Mouse (Mus musculus): ENCODE data around the gene Neu2. TPM values are rescaled to one million over a fixed set of nuclear protein-coding genes. Genes with fewer than 3 reads are reported as not detected.

Neu2 gene
- polyA plus RNA-seq, 1 experiment from 2014 or later: not detected

DNA sequence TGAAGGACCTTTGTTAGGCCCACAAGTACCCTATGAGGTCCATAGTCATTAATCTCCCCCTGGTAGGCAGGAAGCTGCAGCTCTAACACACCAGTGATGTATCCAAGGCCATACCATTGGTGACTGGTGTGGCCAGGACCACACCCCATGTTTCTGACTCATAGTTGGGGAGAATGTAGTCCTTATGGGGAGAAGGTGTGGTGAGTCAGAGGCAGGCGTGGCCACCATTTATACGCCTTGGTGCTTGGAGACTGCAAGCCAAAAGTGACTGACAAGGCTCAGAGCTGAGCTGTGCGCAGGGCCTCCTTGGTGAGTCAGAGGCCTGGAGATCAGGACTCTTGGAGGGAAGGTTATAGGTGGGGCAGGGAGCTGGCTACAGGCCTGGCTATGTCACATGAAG is 41.3 kb downstream of the Neu2 start:
- Histone ChIP-seq H3K4me1 (no peaks in the 10 kb centered on the region), H3K9ac (no peak overlapping the region), H3K27me3 (no peaks in the 10 kb centered on the region), H3K4me3 (no peak overlapping the region), H3K36me3 (no peaks in the 10 kb centered on the region), H3K4me2 (no peak overlapping the region), H3K9me3 (no peaks in the 10 kb centered on the region), H3K27ac (no peak overlapping the region)
- 81% methylated on average over 3 of the region's 3 CpGs for WGBS
- no peak for ATAC-seq (ENCODE audit: insufficient number of reproducible peaks, low FRiP score, low TSS enrichment, low read depth)

DNA sequence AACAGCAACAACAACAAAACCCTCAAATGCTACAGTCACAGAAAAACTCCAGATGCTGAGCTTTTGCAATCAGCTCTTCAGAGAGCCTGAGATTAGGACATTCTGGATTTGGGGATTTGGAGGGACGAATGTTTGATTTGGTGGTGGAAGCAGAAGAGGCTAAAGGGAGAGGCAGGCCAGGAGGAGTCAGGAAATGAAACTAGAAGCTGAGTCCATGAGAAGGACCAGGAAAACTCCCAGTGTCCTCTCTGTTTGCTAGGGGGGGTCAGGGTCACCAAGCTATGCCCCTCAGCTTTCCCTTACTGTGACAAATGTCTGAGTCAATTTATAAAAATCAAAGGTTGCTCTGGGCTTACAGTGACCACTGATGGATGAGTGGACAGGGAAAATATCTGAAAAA is 43.9 kb downstream of the Neu2 start:
- no peak overlapping the region for H3K27ac ChIP-seq
- H3K4me2 ChIP-seq: no peak overlapping the region
- H3K9ac ChIP-seq: no peak overlapping the region
- no peaks in the 10 kb centered on the region for H3K9me3 ChIP-seq
- no peak overlapping the region for H3K4me3 ChIP-seq
- no peak for ATAC-seq (ENCODE audit: insufficient number of reproducible peaks, low FRiP score, low TSS enrichment, low read depth)
- no peaks in the 10 kb centered on the region for H3K4me1 ChIP-seq
- no peaks in the 10 kb centered on the region for H3K36me3 ChIP-seq
- H3K27me3 ChIP-seq: no peaks in the 10 kb centered on the region
- 84% methylated on average over 1 of the region's 1 CpGs for WGBS

DNA sequence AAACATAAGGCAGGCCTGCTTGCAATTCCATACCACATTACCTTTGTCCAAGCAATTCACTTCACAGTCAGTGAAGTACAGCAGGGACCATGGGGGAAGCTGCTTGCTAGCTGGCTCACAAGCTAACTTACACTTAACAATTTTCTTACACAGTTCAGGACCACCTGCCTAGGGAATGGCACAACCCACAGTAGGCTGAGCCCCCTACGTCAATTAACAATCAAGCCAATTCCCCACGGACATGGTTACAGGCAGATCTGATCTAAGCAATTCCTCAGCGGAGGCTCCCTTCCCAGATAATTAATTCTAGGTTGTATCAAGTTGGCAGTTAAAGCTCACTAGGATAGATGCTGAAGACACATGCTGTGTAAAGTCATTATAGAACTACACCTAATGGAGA is 53.3 kb downstream of the Neu2 start:
- no peak for ATAC-seq (ENCODE audit: insufficient number of reproducible peaks, low FRiP score, low TSS enrichment, low read depth)
- H3K9ac ChIP-seq: no peak overlapping the region
- H3K4me1 ChIP-seq: no peaks in the 10 kb centered on the region
- H3K36me3 ChIP-seq: no peaks in the 10 kb centered on the region
- no peak overlapping the region for H3K27ac ChIP-seq
- no peak overlapping the region for H3K4me3 ChIP-seq
- H3K9me3 ChIP-seq: no peaks in the 10 kb centered on the region
- no peak overlapping the region for H3K4me2 ChIP-seq
- WGBS: 67% methylated on average over 3 of the region's 3 CpGs
- H3K27me3 ChIP-seq: 0 out of 2 replicates have a peak, but pooled peaks cover 4% of the 10 kb centered on the region

DNA sequence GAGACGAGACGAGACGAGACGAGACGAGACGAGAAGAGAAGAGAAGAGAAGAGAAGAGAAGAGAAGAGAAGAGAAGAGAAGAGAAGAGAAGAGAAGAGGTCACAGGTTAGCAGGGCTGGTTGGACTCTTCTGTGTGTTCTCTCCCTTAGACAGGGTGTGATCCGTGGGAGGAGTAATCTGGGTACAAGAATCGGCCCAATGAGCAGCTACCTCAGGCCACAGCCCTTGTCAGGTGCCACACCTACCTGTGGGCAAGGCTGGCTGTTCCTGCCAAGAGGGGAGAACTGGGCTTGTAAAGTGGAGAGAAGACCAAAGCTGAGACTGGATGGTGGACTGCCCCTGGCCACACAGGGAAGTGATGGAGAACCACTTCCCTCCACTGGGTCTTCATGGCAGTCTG is 56.1 kb downstream of the Neu2 start:
- Histone ChIP-seq H3K36me3 (no peaks in the 10 kb centered on the region), H3K9ac (no peak overlapping the region), H3K4me1 (no peaks in the 10 kb centered on the region), H3K27me3 (0 out of 2 replicates have a peak, but pooled peaks cover 4% of the 10 kb centered on the region), H3K4me2 (no peak overlapping the region), H3K4me3 (no peak overlapping the region), H3K9me3 (no peaks in the 10 kb centered on the region), H3K27ac (no peak overlapping the region)
- ATAC-seq (ENCODE audit: insufficient number of reproducible peaks, low FRiP score, low TSS enrichment, low read depth): no peak
- WGBS: 84% methylated on average over 8 of the region's 8 CpGs

DNA sequence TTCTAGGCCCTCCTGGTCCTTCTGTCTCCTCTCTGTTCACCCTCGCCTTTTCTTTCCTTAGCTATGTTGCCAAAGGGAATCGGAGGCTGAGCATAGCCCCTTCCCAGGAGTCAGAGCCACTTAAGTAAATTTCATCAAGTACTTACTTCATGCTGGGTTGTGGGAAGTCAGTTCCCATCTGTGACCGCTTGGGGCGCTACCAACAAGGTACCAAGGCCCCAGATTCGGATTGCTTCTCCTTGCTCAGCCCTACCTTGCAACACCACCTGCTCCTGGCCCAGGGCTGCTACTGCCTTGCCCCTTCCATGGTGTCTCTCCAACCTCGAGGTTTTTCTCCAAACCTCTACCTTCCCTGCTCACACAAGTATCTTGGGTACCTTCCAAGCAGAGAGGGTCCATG is 58.7 kb downstream of the Neu2 start:
- 0 out of 2 replicates have a peak, but pooled peaks cover 4% of the 10 kb centered on the region for H3K27me3 ChIP-seq
- H3K9me3 ChIP-seq: no peaks in the 10 kb centered on the region
- H3K4me2 ChIP-seq: no peak overlapping the region
- no peak overlapping the region for H3K4me3 ChIP-seq
- H3K9ac ChIP-seq: no peak overlapping the region
- no peak overlapping the region for H3K27ac ChIP-seq
- WGBS: 35% methylated on average over 6 of the region's 6 CpGs
- H3K36me3 ChIP-seq: no peaks in the 10 kb centered on the region
- no peaks in the 10 kb centered on the region for H3K4me1 ChIP-seq
- no peak for ATAC-seq (ENCODE audit: insufficient number of reproducible peaks, low FRiP score, low TSS enrichment, low read depth)

DNA sequence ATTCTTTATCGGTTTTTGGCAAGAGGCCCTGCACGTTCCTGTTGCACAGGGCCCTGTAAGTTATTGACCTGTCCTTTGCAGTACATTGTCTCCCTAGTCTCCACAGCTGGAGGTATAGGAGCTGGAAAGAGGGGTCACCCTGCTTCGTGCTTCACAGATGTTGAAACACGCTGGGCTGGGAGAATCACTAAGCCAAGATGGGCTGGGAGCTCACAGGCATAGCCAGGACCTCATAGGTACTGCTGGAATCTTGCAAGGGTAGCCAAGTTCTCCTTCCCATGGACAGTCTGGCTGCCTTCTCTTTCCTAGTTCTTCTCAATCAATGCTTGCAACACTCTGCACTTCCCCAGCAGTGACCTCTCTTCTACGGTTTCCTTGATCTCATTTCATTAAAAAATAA is 63.6 kb downstream of the Neu2 start:
- Histone ChIP-seq H3K9ac (no peak overlapping the region), H3K27ac (no peak overlapping the region), H3K27me3 (no peaks in the 10 kb centered on the region), H3K36me3 (no peaks in the 10 kb centered on the region), H3K9me3 (no peaks in the 10 kb centered on the region), H3K4me2 (no peak overlapping the region), H3K4me3 (no peak overlapping the region), H3K4me1 (peaks cover 18% of the 10 kb centered on the region)
- 71% methylated on average over 5 of the region's 5 CpGs for WGBS
- ATAC-seq (ENCODE audit: insufficient number of reproducible peaks, low FRiP score, low TSS enrichment, low read depth): no peak

DNA sequence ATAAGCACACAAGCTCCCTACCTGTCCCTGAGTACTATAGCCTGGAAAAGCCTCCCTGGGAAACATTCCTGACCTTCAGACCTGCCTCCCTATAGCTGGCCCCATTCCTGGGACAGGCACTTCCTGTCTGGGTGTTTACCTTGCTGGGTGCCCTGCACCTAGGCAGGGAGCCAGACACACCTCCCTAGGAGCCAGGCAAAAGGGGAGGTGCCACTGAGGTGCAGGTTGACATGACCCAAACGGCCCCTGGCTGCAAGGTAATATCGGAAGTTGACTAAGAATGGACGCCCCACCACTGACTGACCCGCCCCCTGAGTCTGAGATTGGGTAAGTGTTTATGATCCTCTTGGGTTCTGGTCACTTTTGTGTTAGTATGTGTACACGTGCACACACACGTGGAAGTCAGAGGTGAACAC is 64.1 kb downstream of the Neu2 start, which contains the start of gene Ngef:
Gene Ngef (minus strand): TSS at position 71 of the 416 bp plus-strand sequence.
- Histone ChIP-seq H3K4me2 (no peak within 1 kb of the TSS), H3K27me3 (no peaks in the 10 kb centered on the region), H3K4me3 (no peak within 1 kb of the TSS), H3K27ac (no peak within 1 kb of the TSS), H3K9ac (no peak within 1 kb of the TSS), H3K4me1 (peaks cover 18% of the 10 kb centered on the region), H3K9me3 (no peaks in the 10 kb centered on the region), H3K36me3 (no peaks in the 10 kb centered on the region)
- no peak for ATAC-seq (ENCODE audit: insufficient number of reproducible peaks, low FRiP score, low TSS enrichment, low read depth)
- 56% methylated on average over 6 of the region's 6 CpGs for WGBS

DNA sequence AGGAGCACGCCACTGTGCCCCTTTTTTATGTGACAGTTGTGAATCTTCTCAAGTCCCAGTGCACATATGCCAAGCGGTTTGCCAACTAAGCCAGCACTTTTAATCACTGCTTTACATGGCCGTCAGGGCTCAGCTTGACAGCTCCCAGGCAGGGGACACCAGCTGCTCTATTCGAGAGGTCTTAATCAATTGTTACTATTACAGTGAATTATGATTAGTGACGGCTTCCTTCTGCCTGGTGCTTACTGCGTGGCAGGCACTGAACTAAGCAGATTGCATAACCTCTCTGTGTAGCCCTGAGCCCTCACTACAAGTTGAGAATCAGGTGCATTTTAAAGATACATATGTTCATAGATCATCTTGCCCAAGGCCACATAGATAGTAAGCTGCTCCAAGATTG is 64.7 kb downstream of the Neu2 start:
- 48% methylated on average over 6 of the region's 6 CpGs for WGBS
- Histone ChIP-seq H3K9me3 (no peaks in the 10 kb centered on the region), H3K9ac (no peak overlapping the region), H3K36me3 (no peaks in the 10 kb centered on the region), H3K27me3 (no peaks in the 10 kb centered on the region), H3K4me1 (peaks cover 18% of the 10 kb centered on the region), H3K4me3 (no peak overlapping the region), H3K27ac (no peak overlapping the region), H3K4me2 (no peak overlapping the region)
- ATAC-seq (ENCODE audit: insufficient number of reproducible peaks, low FRiP score, low TSS enrichment, low read depth): no peak

DNA sequence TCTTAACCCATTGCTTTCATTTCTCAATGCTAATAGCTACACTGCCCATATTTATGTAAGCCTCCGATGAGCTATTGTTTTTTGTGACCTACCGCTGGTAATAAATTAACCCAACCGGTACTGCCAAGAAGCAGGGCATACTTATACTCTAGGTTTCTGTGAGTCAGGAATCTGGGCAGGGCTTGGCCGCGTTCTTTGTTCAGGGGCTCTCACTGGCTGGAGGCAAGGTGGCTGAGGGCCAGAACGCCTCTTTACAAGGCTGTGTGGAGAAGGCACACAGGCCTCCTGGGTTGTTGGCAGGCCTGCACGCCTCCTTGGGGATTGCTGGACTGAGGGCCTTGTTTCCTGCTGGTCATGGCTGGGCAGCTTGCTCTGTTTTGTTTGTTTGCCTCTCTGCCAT is 65.1 kb downstream of the Neu2 start:
- no peaks in the 10 kb centered on the region for H3K27me3 ChIP-seq
- H3K9ac ChIP-seq: no peak overlapping the region
- peaks cover 18% of the 10 kb centered on the region for H3K4me1 ChIP-seq
- no peaks in the 10 kb centered on the region for H3K36me3 ChIP-seq
- H3K9me3 ChIP-seq: no peaks in the 10 kb centered on the region
- WGBS: 40% methylated on average over 7 of the region's 7 CpGs
- H3K4me2 ChIP-seq: no peak overlapping the region
- H3K4me3 ChIP-seq: no peak overlapping the region
- H3K27ac ChIP-seq: no peak overlapping the region
- ATAC-seq (ENCODE audit: insufficient number of reproducible peaks, low FRiP score, low TSS enrichment, low read depth): 0 out of 2 replicates have a peak, but pooled peaks have one; percentile 55

DNA sequence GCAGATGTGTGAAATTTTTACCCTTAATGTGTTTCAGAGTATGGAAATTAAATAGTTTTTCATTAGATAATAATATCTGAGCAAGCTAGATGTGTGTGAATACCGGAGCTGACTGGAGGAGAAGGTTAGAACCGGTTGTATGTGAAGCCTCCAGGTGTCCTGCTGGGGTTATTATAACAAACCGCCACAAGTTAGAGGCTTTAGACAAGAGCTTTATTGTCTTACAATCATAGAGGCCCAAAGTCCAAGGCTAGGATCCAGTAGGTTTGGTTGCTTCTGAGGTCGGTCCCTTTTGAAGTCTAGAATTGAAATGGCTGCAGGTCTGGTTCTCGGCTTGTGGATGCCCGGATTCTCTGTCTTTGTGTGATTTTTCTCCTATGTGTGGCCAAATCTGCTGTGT is 69.3 kb downstream of the Neu2 start:
- no peak overlapping the region for H3K4me2 ChIP-seq
- H3K9me3 ChIP-seq: no peaks in the 10 kb centered on the region
- WGBS: 84% methylated on average over 6 of the region's 6 CpGs
- H3K27ac ChIP-seq: no peak overlapping the region
- H3K4me1 ChIP-seq: peaks cover 14% of the 10 kb centered on the region
- 0 out of 2 replicates have a peak, but pooled peaks cover 2% of the 10 kb centered on the region for H3K27me3 ChIP-seq
- no peak overlapping the region for H3K4me3 ChIP-seq
- H3K9ac ChIP-seq: no peak overlapping the region
- no peak for ATAC-seq (ENCODE audit: insufficient number of reproducible peaks, low FRiP score, low TSS enrichment, low read depth)
- H3K36me3 ChIP-seq: no peaks in the 10 kb centered on the region

DNA sequence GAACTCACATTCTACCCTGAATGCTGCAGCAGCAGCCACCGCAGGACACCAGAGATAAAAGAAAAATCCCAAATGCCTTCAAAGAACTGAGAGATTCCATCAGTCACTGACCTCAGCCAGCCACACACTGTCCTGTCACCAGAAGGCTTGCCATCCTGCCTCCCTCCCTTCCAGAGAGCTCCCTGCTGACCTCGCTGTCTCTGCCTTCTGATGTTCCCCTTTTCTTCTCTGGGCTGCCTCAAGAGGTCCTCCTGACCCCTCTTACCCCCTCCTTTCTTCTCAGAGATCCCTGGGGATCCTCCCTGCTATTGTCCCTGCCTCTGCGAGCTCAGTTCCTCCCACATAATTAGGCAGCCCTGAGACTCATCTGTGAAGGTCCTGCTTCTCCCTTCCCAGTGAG is 71.1 kb downstream of the Neu2 start:
- H3K36me3 ChIP-seq: no peaks in the 10 kb centered on the region
- H3K27ac ChIP-seq: no peak overlapping the region
- H3K27me3 ChIP-seq: 0 out of 2 replicates have a peak, but pooled peaks cover 2% of the 10 kb centered on the region
- no peak overlapping the region for H3K4me3 ChIP-seq
- H3K4me1 ChIP-seq: no peaks in the 10 kb centered on the region
- H3K4me2 ChIP-seq: no peak overlapping the region
- H3K9ac ChIP-seq: no peak overlapping the region
- no peaks in the 10 kb centered on the region for H3K9me3 ChIP-seq
- WGBS: 20% methylated on average over 3 of the region's 3 CpGs
- ATAC-seq (ENCODE audit: insufficient number of reproducible peaks, low FRiP score, low TSS enrichment, low read depth): no peak

DNA sequence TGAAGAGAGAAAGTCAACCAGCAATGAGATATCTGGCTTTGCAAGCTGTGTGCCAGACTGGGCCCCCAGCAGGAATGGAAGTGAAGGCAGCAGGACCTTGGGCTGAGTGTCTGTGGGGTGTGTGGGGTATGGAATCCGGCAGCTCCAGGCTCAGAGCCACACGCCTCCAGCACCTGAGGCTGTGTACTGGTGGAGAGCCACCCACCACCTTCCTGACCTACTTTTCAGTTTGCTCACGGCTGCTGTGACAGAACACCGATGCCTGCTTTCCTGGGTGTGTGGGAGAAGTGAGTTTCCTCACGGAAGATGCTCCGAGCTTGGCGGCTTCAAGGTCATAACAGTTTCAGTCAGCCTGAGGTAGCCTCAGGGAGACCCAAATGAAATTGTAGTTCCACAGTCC is 79.5 kb downstream of the Neu2 start:
- H3K36me3 ChIP-seq: no peaks in the 10 kb centered on the region
- WGBS: 81% methylated on average over 7 of the region's 7 CpGs
- no peaks in the 10 kb centered on the region for H3K27me3 ChIP-seq
- no peak overlapping the region for H3K4me2 ChIP-seq
- H3K9ac ChIP-seq: no peak overlapping the region
- H3K9me3 ChIP-seq: no peaks in the 10 kb centered on the region
- no peak overlapping the region for H3K27ac ChIP-seq
- H3K4me3 ChIP-seq: no peak overlapping the region
- ATAC-seq (ENCODE audit: insufficient number of reproducible peaks, low FRiP score, low TSS enrichment, low read depth): no peak
- H3K4me1 ChIP-seq: no peaks in the 10 kb centered on the region

DNA sequence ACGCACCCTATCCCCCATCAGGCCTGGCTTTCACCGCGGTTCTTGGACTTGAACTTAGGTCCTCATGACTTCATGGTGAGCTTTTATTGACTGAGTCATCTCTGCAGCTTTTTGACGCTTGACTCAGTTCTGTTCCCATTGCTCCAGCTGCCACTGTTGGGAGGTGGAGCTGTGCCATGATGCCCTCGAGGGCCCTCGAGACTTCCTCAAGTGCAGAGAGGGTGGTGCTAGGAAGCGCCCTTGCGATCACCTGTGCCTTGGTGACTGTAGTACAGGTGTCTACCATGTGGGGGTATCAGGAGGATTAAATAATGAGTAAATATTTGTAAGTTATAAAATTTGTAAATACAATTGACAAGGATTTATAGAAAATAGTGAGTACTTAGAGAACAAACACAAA is 80.3 kb downstream of the Neu2 start:
- Histone ChIP-seq H3K27ac (no peak overlapping the region), H3K27me3 (no peaks in the 10 kb centered on the region), H3K9ac (no peak overlapping the region), H3K4me3 (no peak overlapping the region), H3K36me3 (no peaks in the 10 kb centered on the region), H3K4me2 (no peak overlapping the region), H3K4me1 (0 out of 2 replicates have a peak, but pooled peaks cover 2% of the 10 kb centered on the region), H3K9me3 (no peaks in the 10 kb centered on the region)
- 81% methylated on average over 8 of the region's 8 CpGs for WGBS
- no peak for ATAC-seq (ENCODE audit: insufficient number of reproducible peaks, low FRiP score, low TSS enrichment, low read depth)

Data from limb, embryonic 15.5 days (tissue).